Mouse (Mus musculus) ES-Bruce4 (cell line): ENCODE measurements around the gene Dpm3.

Experiments
- CTCF ChIP-seq: IDR thresholded peaks from one replicate; pipeline ENCODE4 v1.8.1; 2011; ENCODE audit warnings: low read depth, low read length
- EP300 ChIP-seq: IDR thresholded peaks from 2 replicates; pipeline ENCODE4 v1.6.1; 2011; ENCODE audit warnings: low read depth, low read length; ENCODE audit not compliant: insufficient read depth
- POLR2A ChIP-seq: IDR thresholded peaks from one replicate; pipeline ENCODE4 v1.8.1; 2011; ENCODE audit warnings: low read length; ENCODE audit not compliant: insufficient read depth

GRCm38 (mm10) chr3:89209731-89210130, 49.4 kb upstream of the Dpm3 start:
- TF ChIP-seq EP300 = no peak
- TF ChIP-seq CTCF = no peak
- no peak for TF ChIP-seq POLR2A
